Mouse (Mus musculus) hindbrain, postnatal 0 days (tissue): ENCODE measurements around the gene Exosc5. TPM values are rescaled to one million over a fixed set of nuclear protein-coding genes. Genes with fewer than 3 reads are reported as not detected.

Experiments
- ATAC-seq: fragments of 200-750 bp; cut with Nextera tagmentation; 2 replicates; pipeline ENCODE4 v1.8.0; 2017; ENCODE audit warnings: mild to moderate bottlenecking, moderate TSS enrichment, moderate library complexity
- DNase-seq: peaks from one replicate; pipeline ENCODE4 v3.0.0-alpha.2; 2015; ENCODE audit warnings: low spot score
- H3K27ac ChIP-seq: fragments of 300-500 bp; sonication (generic); 2 replicates; pipeline ENCODE4 v1.5.1; 2014; ENCODE audit warnings: mild to moderate bottlenecking
- H3K27me3 ChIP-seq: fragments of 300-500 bp; sonication (generic); 2 replicates; pipeline ENCODE4 v1.6.1; 2014; ENCODE audit warnings: low read length, mixed read lengths; ENCODE audit not compliant: insufficient read depth
- H3K36me3 ChIP-seq: fragments of 300-500 bp; sonication (generic); 2 replicates; pipeline ENCODE4 v1.6.1; 2014; ENCODE audit warnings: low read length, mixed read lengths; ENCODE audit not compliant: insufficient read depth
- H3K4me1 ChIP-seq: fragments of 300-500 bp; sonication (generic); 2 replicates; pipeline ENCODE4 v1.6.1; 2014; ENCODE audit warnings: antibody characterized with exemption, low read length, mixed read lengths; ENCODE audit not compliant: insufficient read depth
- H3K4me2 ChIP-seq: fragments of 300-500 bp; sonication (generic); 2 replicates; pipeline ENCODE4 v1.6.1; 2014; ENCODE audit warnings: low read depth, mild to moderate bottlenecking, low read length, moderate library complexity, mixed read lengths
- H3K4me3 ChIP-seq: fragments of 300-500 bp; sonication (generic); 2 replicates; pipeline ENCODE4 v1.5.1; 2014; ENCODE audit warnings: low read length
- H3K9ac ChIP-seq: fragments of 300-500 bp; sonication (generic); replicated peaks from 2 replicates; pipeline ENCODE4 v1.6.1; 2014; ENCODE audit warnings: mild to moderate bottlenecking, low read length, moderate library complexity, mixed read lengths
- H3K9me3 ChIP-seq: fragments of 300-500 bp; sonication (generic); 2 replicates; pipeline ENCODE4 v1.6.1; 2016; ENCODE audit warnings: low read length, mixed read lengths
- CTCF ChIP-seq: IDR thresholded peaks from 2 replicates; pipeline ENCODE4 v1.5.1; 2016; ENCODE audit warnings: antibody characterized with exemption, control low read depth, low read depth
- WGBS: fragments of 180-500 bp; shearing (Covaris S2); extraction: QIAGEN DNeasy Blood & Tissue Kit; methylation state at CpG from one replicate; pipeline ENCODE4 v1.1.7; 2014; 5-methylcytosine and 5-hydroxymethylcytosine counted together
- polyA plus RNA-seq: library from polyadenylated mRNA; unstranded; fragments of >200 nt; fragmentation: Nextera tagmentation; extraction: Ambion mirVana; gene quantifications from 2 replicates; pipeline ENCODE4 v1.2.1, GENCODE M21; 2015
- total RNA-seq: library from RNA; depleted of rRNA; stranded (reverse); fragments of >200 nt; gene quantifications from 2 replicates; pipeline ENCODE4 v1.2.3, GENCODE M21; 2014

The Exosc5 gene
- total and polyA plus RNA-seq, 2 experiments from 2014 or later, result 33.9 to 39.2 TPM

DNA sequence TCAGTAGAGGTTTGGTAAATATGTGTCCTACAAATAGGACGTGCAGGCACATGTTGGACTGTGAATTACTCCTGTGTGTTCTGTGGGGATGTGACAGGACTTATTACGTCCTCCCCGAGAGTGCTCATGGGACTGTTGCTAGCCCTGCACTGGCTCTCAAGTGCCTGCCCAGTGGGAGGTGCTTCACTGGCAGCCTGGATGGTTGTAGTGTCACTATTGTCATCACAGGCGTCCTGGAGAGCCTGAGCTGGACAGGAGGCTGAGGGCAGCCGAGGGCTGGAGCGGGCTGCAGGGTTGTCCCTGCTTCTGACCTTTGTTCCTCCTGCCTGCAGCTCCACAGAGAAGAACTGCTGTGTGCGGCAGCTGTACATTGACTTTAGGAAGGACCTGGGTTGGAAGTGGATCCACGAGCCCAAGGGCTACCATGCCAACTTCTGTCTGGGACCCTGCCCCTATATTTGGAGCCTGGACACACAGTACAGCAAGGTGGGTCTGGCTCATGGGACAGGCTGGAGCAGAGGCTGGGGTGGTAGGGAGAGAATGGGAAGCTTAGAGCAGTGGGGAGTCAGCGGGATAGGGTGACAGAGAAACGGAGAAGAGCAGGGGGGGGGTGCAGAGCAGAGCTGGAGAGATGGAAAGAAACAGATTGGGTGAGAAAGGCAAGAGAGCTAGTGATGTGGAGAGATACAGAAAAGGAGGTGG, 45.0 kb downstream of the Exosc5 start:
- TF ChIP-seq CTCF, result no peak
- Histone ChIP-seq H3K27ac (no peak overlapping the region), H3K4me1 (0 out of 2 replicates have a peak, but pooled peaks cover 3% of the 10 kb centered on the region), H3K4me3 (no peak overlapping the region), H3K27me3 (no peaks in the 10 kb centered on the region), H3K9ac (no peak overlapping the region), H3K9me3 (no peaks in the 10 kb centered on the region), H3K36me3 (no peaks in the 10 kb centered on the region), H3K4me2 (peak overlapping the region; percentile 63; the same call in 1 of the 2 replicates)
- 17% methylated on average over 10 of the region's 10 CpGs for WGBS
- DNase-seq, result no peak
- peak; percentile 30; the same call in 1 of the 2 replicates for ATAC-seq

DNA sequence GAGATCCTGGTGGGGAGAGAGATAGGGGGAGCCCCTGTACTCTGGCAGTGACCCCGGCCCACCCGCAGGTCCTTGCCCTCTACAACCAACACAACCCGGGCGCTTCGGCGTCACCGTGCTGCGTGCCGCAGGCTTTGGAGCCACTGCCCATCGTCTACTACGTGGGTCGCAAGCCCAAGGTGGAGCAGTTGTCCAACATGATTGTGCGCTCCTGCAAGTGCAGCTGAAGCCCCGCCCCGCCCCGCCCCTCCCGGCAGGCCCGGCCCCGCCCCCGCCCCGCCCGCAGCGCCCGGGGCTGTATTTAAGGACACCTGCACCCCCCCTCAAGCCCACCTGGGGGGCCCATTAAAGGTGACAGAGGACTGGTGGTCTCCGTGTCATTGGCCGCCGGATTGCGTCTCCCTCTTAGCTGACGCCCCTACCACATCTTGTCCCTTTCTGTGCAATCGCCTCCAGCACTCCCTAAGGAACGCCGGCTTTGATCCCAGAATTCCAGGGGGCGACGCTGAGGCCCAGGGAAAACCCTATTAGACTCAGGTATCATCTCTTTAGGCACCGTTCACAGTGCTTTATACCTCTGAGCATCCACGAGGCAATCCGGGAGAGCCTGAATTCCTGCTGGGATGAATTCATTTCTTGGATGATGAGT, 45.9 kb downstream of the Exosc5 start:
- Histone ChIP-seq H3K36me3 (no peaks in the 10 kb centered on the region), H3K27me3 (no peaks in the 10 kb centered on the region), H3K9me3 (no peaks in the 10 kb centered on the region), H3K4me2 (peak overlapping the region; percentile 63), H3K9ac (peak overlapping the region; percentile 18; the same call in 1 of the 2 replicates), H3K4me1 (peaks cover 4% of the 10 kb centered on the region; the same call in 1 of the 2 replicates), H3K4me3 (peak overlapping the region; percentile 29), H3K27ac (no peak overlapping the region)
- ATAC-seq, result peak; percentile 48; the same call in 1 of the 2 replicates
- peak; percentile 25 for DNase-seq
- 7% methylated on average over 34 of the region's 37 CpGs for WGBS
- no peak for TF ChIP-seq CTCF

DNA sequence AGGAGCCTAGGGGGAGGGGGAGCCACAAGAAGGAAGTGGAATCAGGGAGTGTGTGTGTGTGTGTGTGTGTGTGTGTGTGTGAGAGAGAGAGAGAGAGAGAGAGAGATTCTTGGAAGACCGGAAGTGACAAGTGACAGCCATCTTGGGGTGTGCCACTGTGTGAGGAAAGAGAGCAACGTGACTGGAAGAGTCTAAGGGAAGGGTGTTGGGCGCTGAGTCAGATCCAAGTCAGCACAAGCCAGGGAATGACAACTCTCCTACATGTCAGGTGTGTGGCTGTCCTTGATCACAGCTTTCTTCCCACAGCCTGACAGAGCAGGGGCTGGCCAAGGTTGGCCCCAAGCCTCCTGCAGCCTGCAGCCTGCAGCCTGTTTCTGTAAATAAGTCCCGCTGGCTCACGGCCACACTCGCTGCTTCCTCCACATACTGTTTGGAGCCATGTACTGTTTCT, 46.9 kb downstream of the Exosc5 start:
- DNase-seq, result no peak
- Histone ChIP-seq H3K4me3 (no peak overlapping the region), H3K36me3 (no peaks in the 10 kb centered on the region), H3K4me1 (peaks cover 14% of the 10 kb centered on the region), H3K27me3 (no peaks in the 10 kb centered on the region), H3K9ac (no peak overlapping the region), H3K9me3 (no peaks in the 10 kb centered on the region), H3K4me2 (no peak overlapping the region), H3K27ac (no peak overlapping the region)
- WGBS, result 52% methylated on average over 6 of the region's 6 CpGs
- ATAC-seq, result no peak
- TF ChIP-seq CTCF, result no peak

DNA sequence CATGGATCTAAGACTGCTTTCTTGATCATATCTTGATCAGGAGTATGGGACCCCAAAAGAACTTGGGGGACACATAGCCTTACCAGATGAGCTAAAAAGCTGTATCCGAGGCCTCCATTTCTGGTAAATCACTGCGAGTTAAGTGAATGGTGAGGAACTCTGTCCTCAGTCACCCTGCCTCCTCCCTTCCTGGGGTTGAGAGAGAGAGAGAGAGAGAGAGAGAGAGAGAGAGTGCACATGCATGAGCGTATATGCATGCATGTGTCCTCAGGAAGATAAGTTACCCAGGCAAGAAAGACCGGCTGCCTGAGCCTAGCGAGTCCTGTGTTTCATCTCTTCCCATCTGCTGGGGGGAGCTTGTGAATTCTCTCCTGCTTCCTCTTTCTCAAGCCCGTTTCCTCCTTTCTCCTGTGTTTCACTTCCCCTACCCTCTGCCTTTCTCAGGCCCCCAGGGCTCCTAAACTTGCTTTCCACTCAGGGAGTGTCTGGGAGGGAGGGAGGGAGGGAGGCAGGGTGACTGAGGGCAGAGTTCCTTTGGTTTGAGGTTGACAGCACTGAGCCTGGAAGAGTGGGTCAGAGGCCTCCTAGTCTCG, 47.7 kb downstream of the Exosc5 start:
- H3K27me3 ChIP-seq, result no peaks in the 10 kb centered on the region
- WGBS, result 53% methylated on average over 6 of the region's 7 CpGs
- no peak overlapping the region for H3K9ac ChIP-seq
- H3K36me3 ChIP-seq, result no peaks in the 10 kb centered on the region
- peaks cover 19% of the 10 kb centered on the region for H3K4me1 ChIP-seq
- H3K4me3 ChIP-seq, result no peak overlapping the region
- no peak for TF ChIP-seq CTCF
- no peaks in the 10 kb centered on the region for H3K9me3 ChIP-seq
- no peak overlapping the region; the same call in 1 of the 2 replicates for H3K27ac ChIP-seq
- no peak for DNase-seq
- no peak overlapping the region for H3K4me2 ChIP-seq
- ATAC-seq, result no peak

DNA sequence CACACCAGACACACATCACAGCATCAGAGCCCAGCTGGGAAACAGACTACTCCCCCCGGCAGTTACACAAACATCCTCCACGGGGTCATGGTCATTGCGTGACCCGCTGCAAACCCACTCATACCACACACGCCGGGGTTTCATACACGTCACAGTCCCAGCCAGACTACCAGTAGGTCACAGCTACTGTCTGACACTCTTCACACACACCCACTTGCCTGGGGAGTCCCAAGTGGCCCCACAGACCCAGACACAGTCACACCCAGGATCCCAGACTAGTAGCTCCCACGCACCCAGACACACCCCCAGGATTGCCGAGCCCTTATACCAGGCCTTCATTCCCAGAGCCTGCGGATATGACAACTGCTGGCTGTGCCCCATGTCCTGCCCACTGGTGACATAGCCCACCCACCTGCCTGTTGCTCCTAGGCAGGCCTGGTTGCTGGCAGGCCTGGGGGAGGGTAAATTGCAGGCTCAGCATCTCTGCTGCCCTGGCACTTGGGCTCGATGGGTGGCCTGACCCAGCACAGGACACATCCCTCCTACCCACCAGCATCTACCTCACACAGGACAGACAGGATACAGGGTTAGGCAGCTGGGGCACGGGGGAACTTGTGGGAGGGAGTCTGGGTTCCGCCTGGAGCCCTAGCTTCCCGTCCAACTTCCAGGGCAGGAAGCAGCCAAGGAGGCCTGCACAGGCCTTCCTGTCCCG, 48.8 kb downstream of the Exosc5 start:
- H3K36me3 ChIP-seq, result no peaks in the 10 kb centered on the region
- 61% methylated on average over 15 of the region's 15 CpGs for WGBS
- H3K27me3 ChIP-seq, result no peaks in the 10 kb centered on the region
- H3K4me2 ChIP-seq, result no peak overlapping the region
- no peaks in the 10 kb centered on the region for H3K9me3 ChIP-seq
- peak overlapping the region; percentile 36; the same call in 1 of the 2 replicates for H3K27ac ChIP-seq
- H3K9ac ChIP-seq, result no peak overlapping the region
- ATAC-seq (no peak), DNase-seq (no peak)
- TF ChIP-seq CTCF, result no peak
- H3K4me1 ChIP-seq, result peaks cover 19% of the 10 kb centered on the region
- no peak overlapping the region for H3K4me3 ChIP-seq

DNA sequence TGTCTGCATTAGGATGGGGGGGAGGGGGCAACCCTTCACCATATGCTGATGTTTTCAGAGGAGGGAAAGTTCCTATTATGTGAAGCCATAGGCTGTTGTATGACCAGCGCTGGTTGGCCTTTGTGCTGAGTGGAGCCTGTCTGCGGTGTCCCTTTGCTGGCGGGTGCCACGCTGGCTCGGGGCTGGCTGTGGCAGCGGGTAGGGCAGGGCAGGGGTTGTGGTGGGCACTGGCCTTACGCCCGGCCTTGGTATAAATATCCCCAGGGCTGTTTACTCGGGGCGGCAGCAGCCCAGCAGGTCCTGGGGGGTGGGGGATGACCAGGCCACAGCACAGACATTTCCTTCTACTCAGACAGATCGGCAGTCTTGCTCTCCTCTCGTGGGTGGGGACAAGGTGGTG, 51.0 kb downstream of the Exosc5 start:
- Histone ChIP-seq H3K36me3 (peaks cover 17% of the 10 kb centered on the region), H3K27me3 (no peaks in the 10 kb centered on the region), H3K9ac (0 out of 2 replicates have a peak overlapping the region, but pooled peaks have one; percentile 28), H3K4me2 (peak overlapping the region; percentile 23; the same call in 1 of the 2 replicates), H3K4me3 (no peak overlapping the region), H3K4me1 (peaks cover 15% of the 10 kb centered on the region), H3K27ac (no peak overlapping the region; the same call in 1 of the 2 replicates), H3K9me3 (no peaks in the 10 kb centered on the region)
- WGBS, result 9% methylated on average over 12 of the region's 12 CpGs
- peak; percentile 18 for DNase-seq
- peak; percentile 15 for ATAC-seq
- TF ChIP-seq CTCF, result no peak
